Mouse (Mus musculus) telencephalon, adult 2 months (tissue): ENCODE measurements around the gene Osgep.
"Not testable (repeated sequence)": the region's sequence is repeated elsewhere in the genome, so short reads cannot be mapped to it uniquely, and the experiment has no call there.

Source experiments
- DNase-seq: peaks from one replicate; pipeline ENCODE4 v3.0.0-alpha.2; 2011; ENCODE audit warnings: low read depth, low spot score

The Osgep gene

DNA sequence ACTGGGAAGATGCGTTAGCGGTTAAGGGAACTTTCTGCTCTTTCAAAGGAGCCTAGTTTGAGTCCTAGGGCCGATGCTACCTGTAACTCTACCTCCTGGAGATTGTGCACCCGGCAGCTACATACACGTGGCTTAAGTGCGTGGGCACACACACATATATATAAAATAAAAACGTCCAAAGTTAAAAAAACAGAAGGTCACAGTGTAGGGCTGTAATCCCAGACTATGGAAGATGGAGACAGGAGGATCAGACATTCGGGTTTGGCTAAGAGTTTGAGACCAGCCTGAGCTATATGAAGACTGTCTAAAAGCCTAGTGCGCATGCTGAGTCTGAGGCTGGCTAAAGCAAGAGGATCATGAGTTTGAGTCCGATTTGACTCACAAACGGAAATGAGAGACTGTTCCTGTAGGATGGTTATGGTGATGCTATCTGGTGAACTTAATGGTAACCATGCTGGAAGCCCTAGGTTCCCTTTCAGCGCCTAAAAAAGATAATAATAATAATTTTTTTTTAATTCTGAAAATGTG is 6.9 kb upstream of the Osgep start:
- no peak for DNase-seq

DNA sequence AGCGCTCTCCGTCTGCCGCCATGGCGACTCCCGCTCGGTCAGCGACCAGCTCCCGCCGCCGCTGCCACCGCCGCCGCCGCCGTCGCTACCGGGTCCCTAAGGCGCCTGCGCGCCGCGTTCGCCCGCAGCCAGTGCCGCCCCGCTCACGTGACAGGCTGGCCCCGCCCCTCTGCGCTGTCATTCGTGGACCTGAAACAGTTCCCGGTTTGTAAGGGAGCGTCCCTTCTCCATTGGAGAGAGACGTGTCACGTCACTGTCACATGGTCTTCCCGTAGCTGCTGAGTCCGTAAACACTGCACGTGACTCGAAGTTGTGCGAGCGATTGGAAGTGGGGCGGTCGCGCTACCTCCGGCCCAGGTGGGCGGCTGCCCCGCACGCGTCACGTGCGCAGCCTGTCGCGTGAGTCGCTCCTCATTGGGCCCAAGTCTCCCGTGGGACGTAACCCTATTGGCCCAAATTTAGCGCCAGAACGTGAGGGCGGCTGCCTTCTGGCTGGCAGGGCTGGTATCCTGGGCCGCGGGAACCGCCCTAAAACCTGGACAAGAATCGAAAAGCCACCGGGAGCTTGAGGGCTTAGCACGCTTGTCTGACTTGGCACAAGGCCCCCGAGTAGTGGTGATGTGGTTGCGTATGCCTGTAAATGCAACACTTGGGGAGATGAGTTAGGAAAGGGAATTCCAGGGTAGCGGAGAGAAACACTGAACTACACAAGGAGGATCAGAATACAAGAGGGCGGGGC is 6.2 kb upstream of the Osgep start, which contains the start of the genes Pip4p1 and Pnp:
Gene Pip4p1 (minus strand): TSS at position 103 of the 739 bp plus-strand sequence.
Gene Pnp (plus strand): TSS at position 329 of the 739 bp plus-strand sequence.
- peak; percentile 99 for DNase-seq

DNA sequence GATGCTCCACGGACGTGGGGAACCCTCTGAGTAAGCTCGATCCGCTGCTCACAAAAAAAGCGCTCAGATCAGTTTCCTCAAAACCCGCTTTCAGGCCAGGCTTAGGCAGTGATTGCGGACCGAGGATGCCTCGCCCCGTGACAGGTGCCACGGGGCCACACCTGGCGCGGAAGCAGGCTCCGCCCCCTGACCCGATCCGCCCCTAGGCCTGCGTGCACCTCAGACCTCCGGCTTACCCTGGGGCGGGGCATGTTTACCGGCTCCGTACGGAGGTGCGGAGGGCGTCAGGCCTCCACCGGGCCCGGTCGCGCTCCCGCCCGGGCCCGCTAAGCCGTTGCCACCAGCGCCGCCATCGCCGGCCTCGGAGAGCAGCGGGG is 5.7 kb upstream of the Osgep start:
- no peak for DNase-seq

DNA sequence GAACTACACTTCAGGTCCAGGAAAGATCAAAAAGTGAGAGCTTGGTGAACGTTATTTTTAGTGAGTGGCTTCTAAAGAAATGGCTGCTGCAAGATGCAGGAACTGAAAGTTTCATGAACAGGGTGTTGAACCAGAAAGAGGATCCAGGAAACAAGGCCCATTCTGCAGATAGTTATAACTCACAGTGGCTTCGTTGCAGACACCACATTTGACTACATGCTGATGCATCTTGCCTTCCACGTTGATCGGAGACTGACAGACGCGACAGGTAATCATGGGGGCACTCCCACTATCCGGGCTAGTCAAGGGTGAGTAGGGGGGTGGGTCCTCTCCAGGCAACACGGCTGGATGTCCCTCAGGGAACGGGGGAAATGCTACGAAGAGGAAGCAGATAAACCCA is 5.3 kb upstream of the Osgep start:
- no peak for DNase-seq

DNA sequence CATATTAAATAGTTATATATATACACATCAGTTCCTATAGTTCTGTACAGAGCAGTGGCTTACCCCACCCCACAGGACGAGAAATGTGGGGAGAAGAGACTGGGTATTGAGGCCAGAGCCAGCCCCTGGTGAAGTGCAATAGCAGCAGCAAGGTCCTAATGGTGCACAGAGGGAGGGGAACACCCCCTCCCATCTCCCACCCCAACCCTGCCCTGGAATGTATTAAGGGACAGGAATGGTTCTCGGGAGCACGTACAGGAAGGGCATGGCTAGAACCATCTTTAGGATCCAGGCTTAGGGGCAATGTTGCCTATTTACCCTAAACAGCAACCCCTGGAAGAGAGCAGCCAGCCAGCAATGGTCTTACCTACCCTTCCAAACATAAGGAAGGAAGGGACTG is 2.7 kb upstream of the Osgep start:
- no peak for DNase-seq

DNA sequence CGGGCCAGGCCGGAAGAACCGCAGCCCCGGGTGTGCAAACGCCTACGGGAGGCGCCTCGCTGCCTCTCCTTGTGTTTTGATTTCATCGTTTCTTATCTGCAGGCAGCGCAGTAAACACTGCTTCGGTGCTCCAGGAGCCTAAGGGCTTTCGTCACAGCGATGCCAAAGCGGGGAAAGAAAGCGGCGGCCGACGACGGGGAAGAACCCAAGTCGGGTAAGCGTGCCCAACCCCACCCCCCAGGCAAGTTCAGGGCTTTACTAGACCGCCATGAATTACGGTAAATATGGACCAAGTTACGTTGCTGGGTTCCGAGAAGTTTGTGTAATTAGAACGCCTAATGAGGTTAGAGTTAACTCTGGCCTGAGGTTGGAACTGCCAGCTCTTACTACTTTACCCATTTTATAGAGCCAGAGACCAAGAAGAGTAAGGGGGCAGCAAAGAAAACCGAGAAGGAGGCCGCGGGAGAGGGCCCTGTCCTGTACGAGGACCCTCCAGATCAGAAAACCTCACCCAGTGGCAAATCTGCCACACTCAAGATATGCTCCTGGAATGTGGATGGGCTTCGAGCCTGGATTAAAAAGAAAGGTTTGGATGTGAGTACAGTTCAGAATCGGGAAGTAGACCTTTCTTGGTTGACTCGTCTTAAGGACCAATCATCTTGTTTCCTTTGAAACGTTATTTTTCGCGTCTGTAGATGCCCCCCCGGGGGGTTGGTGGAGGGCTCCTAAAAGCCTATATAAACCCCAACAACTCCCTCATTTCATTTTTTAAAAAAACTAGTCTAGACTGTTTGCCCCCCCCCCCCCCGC is 623 bp upstream of the Osgep start:
- DNase-seq = no peak

DNA sequence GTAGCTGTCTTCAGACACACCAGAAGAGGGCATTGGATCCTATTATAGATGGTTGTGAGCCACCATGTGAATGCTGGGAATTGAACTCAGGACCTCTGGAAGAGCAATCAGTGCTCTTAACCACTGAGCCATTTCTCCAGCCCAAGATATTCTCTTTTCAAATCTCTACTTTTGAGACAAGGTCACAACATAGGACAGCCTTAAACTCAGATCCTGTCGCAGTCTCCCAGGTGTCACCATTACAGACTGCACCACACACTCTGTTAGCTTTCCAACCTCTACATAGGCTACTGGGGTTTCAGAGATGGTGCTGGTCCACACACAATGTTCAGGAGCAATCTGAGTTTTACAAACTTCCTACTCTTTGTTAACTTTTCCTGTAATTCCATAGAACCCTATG is 1.3 kb downstream of the Osgep start:
- DNase-seq = not testable (repeated sequence)

DNA sequence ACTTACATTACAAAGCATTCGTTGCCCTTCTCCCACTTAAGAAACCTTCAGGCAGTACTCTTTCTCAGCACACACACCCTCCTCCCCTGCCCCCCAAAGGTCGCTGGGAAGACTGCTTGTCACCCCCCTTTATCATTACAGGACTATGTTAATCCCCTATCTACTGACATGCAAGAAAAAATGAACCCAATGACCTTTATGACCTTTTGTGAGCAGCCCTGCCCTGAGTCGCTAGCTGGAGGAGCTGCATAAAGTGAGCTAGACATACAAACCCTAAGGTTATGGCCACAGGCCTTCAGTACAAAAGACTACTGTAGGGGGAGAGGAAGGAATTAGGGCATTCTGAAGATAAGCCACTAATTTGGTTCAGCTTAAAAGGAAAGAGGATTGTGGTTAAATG is 13.3 kb downstream of the Osgep start:
- no peak for DNase-seq

DNA sequence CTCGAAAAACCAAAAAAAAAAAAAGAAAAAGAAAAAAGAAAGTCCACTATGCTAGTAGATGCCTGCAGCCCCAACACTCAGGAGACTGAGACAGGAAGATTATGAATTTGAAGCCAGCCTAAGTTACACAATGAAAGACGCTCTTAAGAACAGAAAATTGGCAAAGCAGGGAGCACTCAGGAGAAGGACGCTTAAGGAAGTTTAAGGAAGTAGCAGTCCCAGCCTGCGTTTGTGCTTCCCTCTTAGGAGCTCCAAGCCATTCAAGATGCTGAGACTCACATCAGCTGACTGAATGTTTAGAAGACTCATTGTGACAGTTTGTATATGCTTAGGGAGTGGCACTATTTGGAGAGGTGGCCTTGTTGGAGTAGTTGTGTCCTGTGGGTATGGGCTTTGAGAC is 16.6 kb downstream of the Osgep start:
- no peak for DNase-seq

DNA sequence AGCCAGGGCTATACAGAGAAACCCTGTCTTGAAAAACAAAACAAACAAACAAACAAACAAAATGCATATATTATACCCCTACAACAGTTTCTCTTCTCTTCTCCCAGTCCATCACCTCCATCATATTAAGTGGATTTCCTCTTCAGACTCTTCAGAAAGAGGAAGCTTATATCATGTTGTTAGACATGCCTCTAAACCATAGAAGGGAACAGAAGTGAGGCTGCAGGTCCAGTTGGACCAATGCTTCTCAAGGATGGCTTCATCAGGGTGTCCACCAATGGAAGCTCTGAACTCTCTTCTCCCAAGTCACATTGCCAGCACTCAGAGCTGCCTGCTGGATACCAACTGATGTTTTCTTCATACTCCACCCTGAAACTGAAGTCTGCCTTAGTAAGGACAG is 19.4 kb downstream of the Osgep start:
- DNase-seq = not testable (repeated sequence)

DNA sequence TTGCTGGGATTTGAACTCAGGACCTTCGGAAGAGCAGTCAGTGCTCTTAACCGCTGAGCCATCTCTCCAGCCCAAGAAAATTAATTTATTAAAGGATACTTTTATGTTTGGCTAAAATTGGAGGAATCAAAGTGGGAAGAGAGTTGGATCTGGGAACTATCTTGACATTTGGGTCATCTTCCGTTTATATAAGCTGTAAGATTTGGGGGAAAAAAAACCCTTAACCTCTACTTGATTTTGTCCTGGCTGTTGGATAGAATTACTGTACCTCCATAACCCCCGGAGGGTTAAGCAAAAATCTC is 19.9 kb downstream of the Osgep start:
- no peak for DNase-seq

DNA sequence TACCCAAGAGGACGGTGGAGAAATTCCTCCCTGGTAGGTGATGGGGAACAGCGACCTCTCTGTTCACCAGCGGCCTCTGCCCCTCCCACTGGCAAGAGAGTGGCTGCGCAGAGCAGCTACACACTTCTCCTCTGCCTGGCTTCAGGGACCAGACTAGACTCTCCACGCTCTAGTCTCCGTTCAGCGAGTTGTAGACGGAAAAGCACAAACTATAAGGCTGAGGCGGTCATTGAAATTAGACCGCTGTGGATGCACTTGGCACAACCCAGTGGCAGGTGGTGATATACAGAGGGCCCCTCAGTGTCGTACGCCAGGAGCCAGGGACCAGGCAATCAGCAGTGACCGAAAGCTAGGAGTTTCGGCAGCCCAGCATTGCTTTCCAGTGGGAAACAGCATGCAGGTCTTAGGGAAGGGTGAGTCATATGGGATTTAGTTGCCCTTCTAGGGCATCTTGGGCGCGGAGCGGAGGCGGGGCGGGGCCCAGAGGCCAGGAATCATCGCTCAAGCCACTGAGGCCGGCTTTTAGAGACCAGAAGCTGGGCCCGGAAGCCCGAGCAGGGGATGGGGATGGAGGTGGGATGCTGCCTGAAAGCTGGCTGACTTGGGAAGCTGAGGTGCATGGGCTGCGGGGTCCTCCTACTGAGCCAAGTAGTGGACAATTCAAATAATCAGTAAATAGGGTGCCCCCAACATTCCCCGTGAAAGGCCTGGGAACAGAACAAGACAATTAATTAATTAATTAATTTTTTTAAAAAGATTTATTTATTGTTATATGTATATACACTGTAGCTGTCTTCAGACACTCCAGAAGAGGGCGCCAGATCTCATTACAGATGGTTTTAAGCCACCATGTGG is 20.5 kb downstream of the Osgep start:
- no peak for DNase-seq

DNA sequence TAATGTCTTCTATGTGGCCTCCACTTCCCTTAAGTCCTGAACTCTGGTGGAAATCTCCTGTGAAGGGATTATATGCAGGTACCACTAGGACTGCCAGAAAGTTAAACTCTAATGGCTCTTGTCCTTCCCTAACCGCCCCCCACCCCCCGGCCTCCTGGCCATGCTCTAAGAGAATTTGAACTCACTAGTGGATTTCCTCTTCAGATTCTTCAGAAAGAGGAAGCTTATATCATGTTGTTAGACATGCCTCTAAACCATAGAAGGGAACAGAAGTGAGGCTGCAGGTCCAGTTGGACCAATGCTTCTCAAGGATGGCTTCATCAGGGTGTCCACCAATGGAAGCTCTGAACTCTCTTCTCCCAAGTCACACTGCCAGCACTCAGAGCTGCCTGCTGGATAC is 26.7 kb downstream of the Osgep start:
- not testable (repeated sequence) for DNase-seq

DNA sequence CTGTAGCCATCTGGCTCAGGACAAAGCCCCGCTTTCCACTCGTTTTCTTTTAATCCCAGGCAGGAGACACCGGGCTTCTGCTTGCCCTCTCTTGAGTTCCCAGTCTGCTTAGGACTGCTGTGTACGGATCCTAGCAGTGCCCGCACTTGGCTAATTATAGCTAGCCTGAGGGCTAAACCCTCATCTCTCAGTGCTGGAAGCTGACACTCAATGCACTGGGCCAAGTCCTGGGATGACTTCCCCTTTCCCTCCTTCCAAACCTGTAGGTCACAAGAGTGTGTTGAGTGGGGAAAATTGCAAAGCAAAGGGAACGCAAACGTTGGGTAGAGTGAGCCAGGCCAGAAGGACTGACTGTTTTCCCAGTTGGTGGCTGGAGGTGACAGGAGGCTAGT is 27.3 kb downstream of the Osgep start, which contains the start of gene Klhl33:
Gene Klhl33 (minus strand): TSS at position 134 of the 392 bp plus-strand sequence.
- no peak for DNase-seq

DNA sequence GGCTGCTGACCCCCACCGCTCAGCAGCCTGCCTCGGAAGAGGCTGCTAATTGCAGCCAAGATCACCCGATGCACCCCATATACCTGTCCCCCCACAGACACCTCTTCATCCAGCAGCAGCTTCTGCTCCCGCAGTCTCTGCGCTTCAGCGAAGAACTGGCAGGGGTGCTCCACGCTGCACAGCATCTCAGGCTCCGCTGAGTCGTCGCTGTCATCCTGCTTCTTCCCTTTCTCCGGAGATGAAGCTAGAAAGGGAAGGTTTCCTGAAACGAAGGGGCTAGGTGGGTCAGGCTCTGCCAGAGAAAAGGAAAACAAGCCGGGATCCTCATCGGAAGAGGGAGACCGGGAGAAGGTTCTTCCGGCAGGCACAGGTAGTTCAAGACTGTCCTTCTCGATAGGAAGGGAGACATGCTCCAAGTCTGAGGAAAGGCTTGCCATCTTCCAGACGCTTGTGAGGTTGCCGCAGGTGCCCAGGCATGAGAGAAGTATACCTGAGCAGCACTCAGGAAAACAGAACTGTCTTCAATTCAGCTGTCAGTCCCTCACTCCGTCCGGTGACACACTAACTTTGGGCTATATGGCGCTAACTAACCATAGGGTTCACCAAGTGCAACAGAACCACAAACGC is 27.8 kb downstream of the Osgep start:
- DNase-seq = no peak

DNA sequence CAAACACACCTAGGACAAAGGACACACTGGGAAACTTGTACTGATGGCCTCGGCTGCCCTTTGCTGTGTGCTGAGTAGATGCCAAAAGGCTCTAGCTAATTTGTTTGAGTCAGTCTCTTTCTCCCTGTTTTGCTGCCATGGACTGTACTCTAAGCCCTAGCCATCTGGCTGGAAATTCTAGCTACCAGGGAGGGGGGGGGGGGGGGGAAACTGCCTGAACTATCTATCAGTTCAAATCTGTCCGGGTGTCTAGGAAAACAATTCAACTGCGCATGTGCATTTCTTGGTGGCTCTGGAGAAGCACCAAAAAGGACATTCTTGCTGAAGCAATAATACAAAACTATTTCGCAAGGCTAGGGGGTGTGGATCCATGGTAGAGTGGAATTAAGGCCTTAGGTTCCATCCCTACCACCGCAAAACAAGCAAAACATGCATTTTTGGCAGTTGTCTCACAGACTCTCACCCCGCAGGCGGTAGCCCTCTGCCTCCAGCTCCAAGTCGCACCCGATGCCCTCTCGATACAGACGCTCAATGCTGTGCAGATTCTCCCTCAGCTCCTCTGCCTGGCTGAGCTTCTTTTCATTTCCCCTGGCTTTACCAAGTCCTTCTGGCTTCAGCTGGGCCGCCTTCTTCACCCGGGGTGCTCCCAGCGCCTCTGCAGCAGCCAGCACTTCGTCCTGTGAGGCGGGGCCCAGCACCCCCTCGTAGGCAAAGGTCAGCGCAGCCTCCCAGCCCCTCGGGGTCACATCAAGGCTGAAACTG is 28.5 kb downstream of the Osgep start:
- DNase-seq = peak; percentile 48

DNA sequence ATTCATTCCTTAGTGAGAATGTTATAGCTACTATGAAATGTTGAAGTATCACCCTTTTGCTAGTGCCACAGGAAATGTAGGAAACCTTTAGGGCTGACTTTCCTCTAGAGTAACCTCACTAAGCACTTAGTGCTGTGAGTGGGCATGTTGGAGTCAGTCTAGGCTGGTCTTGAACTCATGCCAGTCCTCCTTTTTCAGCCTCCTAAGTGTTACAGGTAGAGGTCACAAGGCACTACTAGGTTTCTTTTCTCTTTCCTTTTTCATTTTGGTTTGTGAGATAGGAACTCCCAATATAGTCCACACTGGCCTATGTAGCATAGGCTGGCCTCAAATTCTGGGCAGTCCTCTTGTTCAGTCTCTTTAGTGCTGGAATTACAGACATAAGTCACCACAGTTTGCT is 29.3 kb downstream of the Osgep start:
- DNase-seq = no peak

DNA sequence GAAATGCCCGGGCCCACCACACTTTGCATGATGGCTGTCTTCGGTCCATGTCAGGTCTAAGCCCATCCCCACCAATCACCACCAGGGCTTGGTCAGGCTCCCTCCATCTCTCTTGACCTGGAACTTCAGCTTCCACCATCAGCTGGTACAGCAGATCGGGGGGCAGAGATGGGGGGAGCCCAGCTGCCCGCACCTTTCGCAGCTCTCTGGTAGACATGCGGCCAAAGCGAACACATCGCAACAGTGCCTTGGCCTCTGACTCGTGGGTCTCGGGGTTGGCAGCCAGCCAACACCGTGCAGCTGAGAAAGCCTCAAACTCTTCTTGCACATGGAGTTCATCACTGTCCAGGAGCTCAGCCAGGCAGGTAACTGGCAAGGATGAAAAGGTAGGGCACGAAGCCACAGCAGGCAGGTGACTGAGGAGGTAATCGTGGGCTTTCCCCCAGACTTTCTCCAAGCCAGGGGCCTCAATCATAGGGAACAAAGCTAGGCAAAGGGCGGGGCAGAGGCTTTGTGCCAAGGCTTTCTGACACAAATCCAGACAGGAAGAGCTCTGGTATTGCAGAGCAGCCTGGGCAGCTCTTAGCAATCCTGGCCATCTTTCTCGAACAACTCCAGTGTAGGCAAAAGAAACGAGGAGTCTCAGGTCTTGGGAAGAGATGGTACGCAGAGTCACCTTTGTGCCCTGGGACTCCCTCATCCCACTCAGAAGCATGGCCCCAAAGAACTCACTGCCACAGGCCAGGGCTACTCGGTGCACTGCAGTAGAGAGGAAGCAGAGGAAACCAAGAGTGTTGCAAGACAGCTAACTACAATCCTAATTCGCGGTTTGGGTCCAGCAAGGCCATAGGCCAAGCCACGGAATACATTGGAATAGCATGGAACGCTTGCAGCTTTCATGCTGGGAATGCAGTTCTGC is 31.9 kb downstream of the Osgep start:
- no peak for DNase-seq

DNA sequence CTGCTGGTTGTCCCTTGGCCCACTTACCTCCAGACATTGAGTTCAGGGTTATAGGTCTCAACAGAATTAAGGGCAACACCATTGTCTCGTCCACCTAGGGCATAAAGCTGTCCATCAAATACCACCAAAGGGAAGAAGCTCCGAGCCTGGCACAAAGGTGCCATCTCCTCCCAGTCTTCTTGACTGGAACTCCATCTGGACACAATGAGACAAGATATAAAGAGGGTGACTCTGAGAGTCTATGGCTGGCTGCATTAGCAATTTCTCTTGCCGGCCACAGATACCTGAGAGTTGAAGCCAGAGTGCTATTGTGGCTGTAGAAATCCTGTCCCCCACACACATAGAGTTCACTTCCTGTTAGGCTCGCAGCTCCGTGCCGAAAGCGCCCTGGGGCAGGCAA is 32.6 kb downstream of the Osgep start:
- no peak for DNase-seq

DNA sequence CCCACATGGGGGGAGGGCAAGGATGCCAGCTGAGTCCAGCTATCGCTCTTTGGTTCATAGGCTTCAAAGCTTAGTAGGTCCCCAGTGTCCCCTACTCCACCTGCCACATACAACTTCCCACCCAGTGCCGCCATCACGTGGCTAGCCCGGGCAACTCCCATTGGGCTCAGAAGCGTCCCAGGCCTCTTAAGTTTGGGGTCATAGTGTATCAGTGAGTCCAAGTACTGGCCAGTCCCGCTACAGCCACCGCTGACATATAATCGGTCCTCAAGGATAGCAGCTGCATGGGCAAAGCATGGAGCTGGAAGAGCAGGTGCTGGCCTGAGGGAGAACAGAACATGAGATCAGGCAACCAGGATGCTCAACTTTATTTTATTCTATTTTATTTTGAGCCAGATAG is 33.1 kb downstream of the Osgep start:
- no peak for DNase-seq
